Mouse (Mus musculus): Measurements from ENCODE around the gene Ugt1a6a. TPM values are rescaled to one million over a fixed set of nuclear protein-coding genes. Genes with fewer than 3 reads are reported as not detected.
"Not testable (repeated sequence)": the region's sequence is repeated elsewhere in the genome, so short reads cannot be mapped to it uniquely, and the experiment has no call there.

Ugt1a6a gene
- polyA plus RNA-seq, 1 experiment from 2014 or later, result 1.4 TPM

GRCm38 (mm10) chr1:88212341-88213045 is 77.9 kb downstream of the Ugt1a6a start:
- DNase-seq (ENCODE audit: low spot score), result peak; percentile 20

- DNase-seq (ENCODE audit: low spot score), result peak; percentile 16
Measured at GRCm38 (mm10) chr1:88213061-88213460, 78.5 kb downstream of the Ugt1a6a start.

GRCm38 (mm10) chr1:88213766-88214461 is 79.3 kb downstream of the Ugt1a6a start:
- peak; percentile 24 for DNase-seq (ENCODE audit: low spot score)

DNA sequence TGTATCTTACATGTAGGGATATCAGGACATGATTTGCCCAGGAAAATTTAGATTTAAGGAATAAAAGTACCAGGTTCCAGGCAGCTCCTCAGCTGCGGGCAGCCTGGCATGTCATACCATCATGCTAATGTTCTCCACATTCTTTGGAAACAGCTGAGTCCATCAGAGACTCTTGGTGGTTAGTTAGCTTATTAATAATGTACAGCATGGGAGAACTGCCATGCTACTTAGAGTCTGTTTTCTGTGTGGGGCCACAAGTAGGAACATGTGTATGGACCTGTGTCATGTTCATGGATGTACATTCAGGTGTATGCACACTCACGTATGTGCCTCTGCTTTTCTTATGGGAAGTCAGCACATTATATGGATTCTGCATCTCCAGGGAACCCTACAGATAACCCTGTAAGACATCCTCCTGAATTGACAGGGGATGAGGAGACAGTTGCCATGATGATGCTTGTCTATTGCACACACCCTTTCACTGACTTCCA is 79.9 kb downstream of the Ugt1a6a start:
- peak; percentile 8 for DNase-seq (ENCODE audit: low spot score)

DNA sequence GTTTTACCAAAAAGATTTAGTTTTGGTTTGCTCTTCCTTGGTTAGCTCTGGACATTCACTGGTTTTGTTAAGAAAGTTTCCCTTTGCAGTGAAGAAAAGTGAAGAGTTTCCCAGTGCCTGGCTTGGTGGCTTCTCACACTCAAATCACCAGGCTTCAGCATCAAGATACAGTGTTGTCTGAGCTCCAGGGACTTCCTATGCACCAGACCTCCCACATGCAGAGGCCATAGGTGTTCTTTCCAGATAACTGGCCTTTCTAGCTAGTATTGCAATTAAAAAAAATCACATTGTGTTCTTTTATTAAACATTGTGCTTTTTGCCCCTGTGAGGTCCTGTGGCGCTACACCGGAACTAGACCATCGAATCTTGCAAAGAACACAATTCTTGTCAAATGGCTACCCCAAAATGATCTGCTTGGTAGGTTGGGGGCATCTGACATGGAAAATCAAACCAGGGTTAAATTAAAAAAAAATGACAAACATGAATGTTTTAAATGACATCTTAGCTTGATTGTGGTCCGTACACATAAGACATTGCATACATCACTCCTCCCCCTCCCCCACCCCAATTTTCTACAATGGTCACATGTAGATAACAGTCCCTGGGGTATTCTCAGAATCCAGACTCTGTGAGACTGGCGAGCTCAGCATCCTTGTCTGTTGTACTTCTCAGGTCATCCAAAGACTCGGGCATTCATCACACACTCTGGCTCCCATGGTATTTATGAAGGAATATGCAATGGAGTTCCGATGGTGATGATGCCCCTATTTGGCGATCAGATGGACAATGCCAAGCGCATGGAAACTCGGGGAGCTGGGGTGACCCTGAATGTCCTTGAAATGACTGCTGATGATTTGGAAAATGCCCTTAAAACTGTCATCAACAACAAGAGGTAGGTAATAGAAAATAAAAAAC is 81.1 kb downstream of the Ugt1a6a start:
- peak; percentile 5 for DNase-seq (ENCODE audit: low spot score)

GRCm38 (mm10) chr1:88216551-88216950 is 81.9 kb downstream of the Ugt1a6a start:
- peak; percentile 3 for DNase-seq (ENCODE audit: low spot score)

DNA sequence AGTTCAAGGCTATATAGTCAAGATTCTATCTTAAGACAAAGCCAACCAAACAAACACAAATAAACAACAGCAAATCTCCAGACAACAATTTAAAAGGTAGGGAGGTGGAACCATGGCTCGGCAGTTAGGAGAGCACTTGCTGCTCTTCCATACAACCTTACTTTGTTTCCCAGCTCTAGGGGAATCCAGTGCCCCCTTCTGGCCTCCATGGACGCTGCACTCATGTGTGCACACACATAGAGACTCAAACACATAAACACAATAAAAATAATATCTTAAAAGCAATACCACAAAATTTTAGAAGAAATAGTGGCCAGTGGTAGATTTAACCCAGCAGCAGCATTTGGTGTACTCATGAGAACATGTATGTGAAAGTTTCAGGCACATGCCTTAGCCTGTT is 82.5 kb downstream of the Ugt1a6a start:
- DNase-seq (ENCODE audit: low spot score), result peak; percentile 11

DNA sequence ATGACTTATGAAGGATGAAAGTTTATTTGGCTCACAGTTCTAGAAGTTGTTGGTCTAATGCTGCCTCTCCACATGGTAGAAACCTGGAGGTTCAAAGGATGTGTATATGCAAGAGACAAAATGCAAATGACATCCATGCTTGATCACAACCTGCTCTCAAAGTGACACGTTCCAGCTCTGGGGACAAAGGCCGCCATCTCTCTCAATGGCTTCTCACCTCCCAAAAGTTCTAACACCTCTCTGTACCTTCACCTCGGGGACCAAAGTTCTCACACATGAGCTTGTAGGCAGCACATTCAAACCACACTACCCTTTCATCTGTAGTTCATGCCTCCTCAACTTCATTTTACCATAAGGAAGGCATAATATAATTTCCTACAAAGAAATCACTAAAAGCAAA is 83.0 kb downstream of the Ugt1a6a start:
- peak; percentile 2 for DNase-seq (ENCODE audit: low spot score)

GRCm38 (mm10) chr1:88218051-88218450 is 83.4 kb downstream of the Ugt1a6a start:
- DNase-seq (ENCODE audit: low spot score), result peak; percentile 11

DNA sequence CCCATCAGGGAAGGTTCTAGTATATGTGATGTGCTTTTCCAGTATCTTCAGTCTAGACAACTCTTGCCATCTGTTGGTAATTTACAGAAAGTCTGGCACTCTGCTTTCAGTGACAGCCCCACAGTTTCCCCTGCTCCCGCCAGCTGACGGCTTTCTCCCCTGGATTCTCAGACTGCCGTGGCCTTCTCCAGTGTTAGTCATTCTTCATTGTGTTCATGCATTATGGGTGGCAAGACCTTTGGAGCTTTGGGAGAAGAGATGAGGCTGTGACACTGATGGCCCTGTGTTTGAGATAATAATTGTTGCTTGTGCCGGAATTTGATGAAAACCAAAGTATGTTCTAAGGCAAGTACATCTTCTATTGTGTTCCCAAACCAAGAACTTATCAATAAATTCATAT is 84.0 kb downstream of the Ugt1a6a start:
- no peak for DNase-seq (ENCODE audit: low spot score)

DNA sequence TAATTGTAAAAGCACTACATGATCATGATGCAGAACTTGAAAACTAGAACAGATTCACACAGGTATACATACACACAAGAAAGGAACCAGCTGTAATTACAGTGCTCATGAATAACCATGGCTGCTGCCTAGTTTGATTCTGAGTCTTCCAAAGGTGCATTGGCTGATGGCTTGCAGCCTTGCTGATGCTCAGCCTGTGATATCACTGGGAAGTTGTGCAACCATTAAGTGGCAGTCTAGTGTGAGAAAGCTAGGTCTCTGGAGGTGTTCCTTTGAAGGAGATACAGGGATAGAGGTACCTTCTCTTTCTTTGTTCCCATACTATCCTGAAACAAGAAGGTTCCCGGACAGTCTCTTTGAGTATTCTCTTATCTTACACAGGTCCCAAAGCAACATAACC is 84.4 kb downstream of the Ugt1a6a start:
- DNase-seq (ENCODE audit: low spot score), result no peak

DNA sequence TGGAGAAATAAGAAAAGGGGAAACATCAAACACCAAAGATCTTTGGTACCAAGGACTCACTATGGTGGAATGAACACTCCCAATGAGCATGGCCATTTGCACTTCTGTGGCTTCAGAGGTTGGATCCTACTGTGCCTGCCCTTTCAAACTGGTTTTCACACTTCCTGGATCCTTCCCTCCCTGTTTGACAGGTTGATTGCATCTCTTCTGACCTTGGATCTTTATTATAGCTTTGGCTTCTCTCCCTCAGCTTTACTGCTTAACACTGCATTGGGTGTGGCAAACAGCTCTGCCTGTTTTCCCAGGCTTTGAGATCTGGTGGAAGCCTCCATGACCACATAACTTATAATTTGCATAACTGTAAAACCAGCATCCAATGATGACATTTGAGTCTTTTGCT is 85.7 kb downstream of the Ugt1a6a start:
- DNase-seq (ENCODE audit: low spot score), result no peak

GRCm38 (mm10) chr1:88222216-88222615 is 87.6 kb downstream of the Ugt1a6a start:
- DNase-seq (ENCODE audit: low spot score), result no peak

- not testable (repeated sequence) for DNase-seq (ENCODE audit: low spot score)
Measured at GRCm38 (mm10) chr1:88223011-88223515, 88.5 kb downstream of the Ugt1a6a start.

GRCm38 (mm10) chr1:88223591-88223990 is 89.0 kb downstream of the Ugt1a6a start:
- DNase-seq (ENCODE audit: low spot score), result no peak

- DNase-seq (ENCODE audit: low spot score), result no peak
Measured at GRCm38 (mm10) chr1:88224029-88224776, 89.6 kb downstream of the Ugt1a6a start.

DNA sequence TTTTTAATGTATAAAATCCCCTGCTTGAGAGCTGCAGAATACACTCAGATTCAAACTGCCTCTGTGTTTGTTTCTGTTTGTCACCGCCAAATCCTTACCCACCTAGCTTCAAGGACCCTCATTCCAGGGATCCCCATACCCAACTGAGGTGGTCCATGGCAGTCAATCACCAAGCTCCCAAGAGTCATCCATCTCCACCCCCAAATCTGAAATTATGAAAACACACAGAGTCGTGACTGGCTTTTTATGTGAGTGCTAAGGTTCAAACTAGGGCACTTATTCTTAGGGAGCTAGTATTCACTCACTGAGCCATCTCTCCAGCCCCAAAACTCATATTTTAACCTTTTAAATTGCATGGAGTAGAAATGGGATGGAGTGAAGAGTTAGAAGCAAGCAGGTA is 90.7 kb downstream of the Ugt1a6a start:
- DNase-seq (ENCODE audit: low spot score), result not testable (repeated sequence)

GRCm38 (mm10) chr1:88225741-88226140 is 91.1 kb downstream of the Ugt1a6a start:
- DNase-seq (ENCODE audit: low spot score), result no peak

DNA sequence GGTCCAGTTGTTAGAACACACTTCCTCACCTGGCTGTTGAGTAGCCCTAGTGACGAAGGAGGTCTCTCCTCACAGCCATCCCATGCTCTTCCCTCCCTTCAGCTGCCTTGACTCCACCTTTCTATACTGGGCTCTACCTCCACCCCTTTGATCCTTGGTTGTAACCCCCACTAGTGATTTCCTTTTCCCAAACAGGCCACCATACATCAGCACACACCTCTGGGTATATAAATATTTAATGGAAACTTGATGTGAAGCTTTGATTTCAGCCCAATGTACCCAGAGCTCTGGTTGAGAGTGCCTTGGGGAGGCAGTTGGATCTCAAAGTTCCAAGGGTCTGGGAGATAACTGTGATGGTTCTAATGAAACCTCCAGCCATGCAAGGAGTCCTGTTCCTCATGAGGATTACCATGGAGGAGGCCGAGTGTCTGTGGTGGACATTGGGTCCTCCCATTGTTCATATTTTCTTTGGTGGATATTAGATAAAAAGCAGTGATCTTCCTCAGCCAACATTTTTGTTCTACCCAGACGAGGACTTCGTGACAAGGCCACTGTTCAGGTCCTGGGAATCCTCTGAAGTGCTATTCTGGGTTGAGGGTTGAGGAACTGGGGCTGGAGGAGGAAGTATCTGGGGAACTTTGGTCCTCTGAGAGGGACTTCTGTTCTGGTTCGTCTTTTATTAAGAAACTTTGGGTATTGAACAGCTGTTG is 92.2 kb downstream of the Ugt1a6a start, which contains the start of gene Mroh2a:
Gene Mroh2a, plus strand, starts transcription at position 317 of the 710 bp plus-strand sequence.
- DNase-seq (ENCODE audit: low spot score), result no peak

DNA sequence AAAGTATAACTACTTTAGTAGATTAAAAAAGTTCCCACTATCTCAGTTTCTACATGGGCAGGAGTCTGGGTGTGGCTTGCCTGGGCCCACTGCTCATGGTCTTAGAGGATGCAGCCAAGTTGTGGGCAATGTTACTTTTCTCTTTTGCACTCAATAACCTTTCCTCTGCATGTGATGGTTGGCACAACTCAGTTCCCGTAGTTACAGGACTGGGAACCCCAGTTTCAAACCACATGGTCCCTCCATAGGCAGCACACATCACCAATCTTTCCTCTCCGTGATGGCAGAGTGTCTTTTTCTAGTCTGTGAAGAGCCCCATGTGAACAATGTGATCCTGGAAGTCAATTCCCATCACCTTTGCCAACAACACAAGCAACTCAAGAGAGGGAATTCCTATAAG is 92.9 kb downstream of the Ugt1a6a start:
- no peak for DNase-seq (ENCODE audit: low spot score)
